Mouse (Mus musculus): Measurements from ENCODE around the gene Rilpl1. TPM values are rescaled to one million over a fixed set of nuclear protein-coding genes. Genes with fewer than 3 reads are reported as not detected.
A peak's percentile ranks its signal among the peaks of the same experiment; 100 is the strongest.

Rilpl1 gene
- polyA plus RNA-seq, 1 experiment from 2014 or later = 20.7 TPM

- Histone ChIP-seq H3K9ac (peak overlapping the region; percentile 83), H3K27me3 (no peaks in the 10 kb centered on the region), H3K9me3 (no peaks in the 10 kb centered on the region), H3K36me3 (peaks cover 25% of the 10 kb centered on the region), H3K4me1 (peaks cover 31% of the 10 kb centered on the region), H3K4me3 (peak overlapping the region; percentile 89), H3K4me2 (peak overlapping the region; percentile 93), H3K27ac (peak overlapping the region; percentile 90)
- peak; percentile 90 for ATAC-seq (ENCODE audit: borderline replicate concordance, extremely low read depth, low FRiP score, low TSS enrichment)
- WGBS = 3% methylated on average over 64 of the region's 66 CpGs
These were observed 86.3 kb downstream of the Rilpl1 start for GRCm38 (mm10) chr5:124444661-124445561.

GRCm38 (mm10) chr5:124444208-124444607 is 87.0 kb downstream of the Rilpl1 start:
- 72% methylated on average over 3 of the region's 3 CpGs for WGBS
- ATAC-seq (ENCODE audit: borderline replicate concordance, extremely low read depth, low FRiP score, low TSS enrichment) = no peak

More at GRCm38 (mm10) chr5:124444208-124444607, 87.0 kb downstream of the Rilpl1 start:
- Histone ChIP-seq H3K4me3 (peak overlapping the region; percentile 89; the same call in 1 of the 2 replicates), H3K4me2 (peak overlapping the region; percentile 93), H3K4me1 (peaks cover 31% of the 10 kb centered on the region), H3K27ac (no peak overlapping the region), H3K36me3 (peaks cover 20% of the 10 kb centered on the region), H3K9me3 (no peaks in the 10 kb centered on the region), H3K27me3 (no peaks in the 10 kb centered on the region), H3K9ac (no peak overlapping the region)

Other genes starting within 250 kb of the Rilpl1 start
- gene Mphosph9, start 203.4 kb downstream of the Rilpl1 start, polyA plus RNA-seq (2015; fragmentation: Nextera tagmentation; extraction: Ambion mirVana) = 13.1 and 16.6 TPM in 2 replicates
- gene 2810006K23Rik, start 203.3 kb downstream of the Rilpl1 start, polyA plus RNA-seq (2015; fragmentation: Nextera tagmentation; extraction: Ambion mirVana) = 19.1 and 20.8 TPM in 2 replicates
- 118 and 192 TPM in 2 replicates for gene Cdk2ap1, start 168.3 kb downstream of the Rilpl1 start, polyA plus RNA-seq (2015; fragmentation: Nextera tagmentation; extraction: Ambion mirVana)
- gene Sbno1, start 105.4 kb downstream of the Rilpl1 start, polyA plus RNA-seq (2015; fragmentation: Nextera tagmentation; extraction: Ambion mirVana) = 74.7 and 80.3 TPM in 2 replicates
- 59.8 and 61.3 TPM in 2 replicates for gene Kmt5a, start 91.5 kb downstream of the Rilpl1 start, polyA plus RNA-seq (2015; fragmentation: Nextera tagmentation; extraction: Ambion mirVana)
- gene Rilpl2, start 53.0 kb downstream of the Rilpl1 start, polyA plus RNA-seq (2015; fragmentation: Nextera tagmentation; extraction: Ambion mirVana) = 31.4 and 31.7 TPM in 2 replicates
- 25.3 and 26.5 TPM in 2 replicates for gene Snrnp35, start 48.3 kb downstream of the Rilpl1 start, polyA plus RNA-seq (2015; fragmentation: Nextera tagmentation; extraction: Ambion mirVana)
- 636 TPM in 2 replicates for gene Tmed2, start 9.3 kb upstream of the Rilpl1 start, polyA plus RNA-seq (2015; fragmentation: Nextera tagmentation; extraction: Ambion mirVana)
- 12.3 and 12.5 TPM in 2 replicates for gene Ddx55, start 21.5 kb upstream of the Rilpl1 start, polyA plus RNA-seq (2015; fragmentation: Nextera tagmentation; extraction: Ambion mirVana)
- gene Eif2b1, start 47.7 kb upstream of the Rilpl1 start, polyA plus RNA-seq (2015; fragmentation: Nextera tagmentation; extraction: Ambion mirVana) = 70.1 and 76.6 TPM in 2 replicates
- gene Gtf2h3, start 47.7 kb upstream of the Rilpl1 start, polyA plus RNA-seq (2015; fragmentation: Nextera tagmentation; extraction: Ambion mirVana) = 56.8 and 57.5 TPM in 2 replicates
- gene Atp6v0a2, start 97.2 kb upstream of the Rilpl1 start, polyA plus RNA-seq (2015; fragmentation: Nextera tagmentation; extraction: Ambion mirVana) = 38.6 and 45.1 TPM in 2 replicates
- 0.26 and 0.41 TPM in 2 replicates for gene Dnah10, start 193.7 kb upstream of the Rilpl1 start, polyA plus RNA-seq (2015; fragmentation: Nextera tagmentation; extraction: Ambion mirVana)

All from lung, embryonic 15.5 days (tissue).